Mouse (Mus musculus) spleen, embryonic (tissue): Measurements from ENCODE around the gene Mvb12a.

Experiments used
- CTCF ChIA-PET: fragments of 350-600 bp; sonication (Branson Sonifier 250); formaldehyde crosslinking; loops from one replicate; lab custom pipeline; 2022; lab: Charles Lee

The Mvb12a gene

GRCm38 (mm10) chr8:71591471-71592373 is 49.0 kb downstream of the Mvb12a start, which contains the start of gene Pgls:
Gene Pgls (plus strand): TSS chr8:71592176.
- CTCF ChIA-PET = interaction anchor here (1.8 kb wide), 1 partner anchor 23 kb away, joined by 6 read pairs; the partner anchor contains the start of gene Slc27a1

- CTCF ChIA-PET = interaction anchor here (0.5 to 0.8 kb wide), 4 partner anchors 31 to 84 kb away, joined by 3 to 6 read pairs (median 3); partner anchors contain the start of gene Jak3
These were observed 49.9 kb downstream of the Mvb12a start for GRCm38 (mm10) chr8:71592374-71593170.

- CTCF ChIA-PET = interaction anchor here (0.7 to 0.8 kb wide), 2 partner anchors 32 to 66 kb away, joined by 3 to 5 read pairs; no protein-coding TSS in a partner anchor
These were observed 51.0 kb downstream of the Mvb12a start for GRCm38 (mm10) chr8:71593556-71594323.

- CTCF ChIA-PET = interaction anchor here (0.7 to 1.2 kb wide), 2 partner anchors 65 to 692 kb away, joined by 4 to 5 read pairs; no protein-coding TSS in a partner anchor
These were observed 51.6 kb downstream of the Mvb12a start for GRCm38 (mm10) chr8:71594324-71594722.

GRCm38 (mm10) chr8:71595862-71596261 is 53.1 kb downstream of the Mvb12a start:
- CTCF ChIA-PET = interaction anchor here (1.1 to 1.3 kb wide), 2 partner anchors 18 to 65 kb away, joined by 3 to 7 read pairs; no protein-coding TSS in a partner anchor

GRCm38 (mm10) chr8:71596384-71596783 is 53.7 kb downstream of the Mvb12a start:
- CTCF ChIA-PET = interaction anchor here (0.8 to 1.3 kb wide), 3 partner anchors 18 to 74 kb away, joined by 3 to 7 read pairs (median 3); no protein-coding TSS in a partner anchor

GRCm38 (mm10) chr8:71596798-71597197 is 54.1 kb downstream of the Mvb12a start:
- CTCF ChIA-PET = interaction anchor here (0.8 kb wide), 1 partner anchor 74 kb away, joined by 3 read pairs; no protein-coding TSS in a partner anchor

GRCm38 (mm10) chr8:71597451-71597850 is 54.7 kb downstream of the Mvb12a start, which contains the start of gene Fam129c:
Gene Fam129c (plus strand): TSS chr8:71597648.
- CTCF ChIA-PET = interaction anchor here (0.7 kb wide), 1 partner anchor 80 kb away, joined by 3 read pairs; no protein-coding TSS in a partner anchor
